Mouse (Mus musculus) B cell, adult 62 days (primary cell): ENCODE results near the gene Tdrd5. TPM values are rescaled to one million over a fixed set of nuclear protein-coding genes. Genes with fewer than 3 reads are reported as not detected.

Experiments
- total RNA-seq: library from RNA; stranded (reverse); gene quantifications from 4 replicates; pipeline ENCODE4 v1.2.4, GENCODE M21; 2023

The Tdrd5 gene
- total RNA-seq: not detected in 4 replicates

GRCm38 (mm10) chr1:156302911-156303749 is at the start of gene Tdrd5:
Tdrd5 (minus strand) TSS chr1:156303664.

GRCm38 (mm10) chr1:156310630-156311029 is 7.2 kb upstream of the Tdrd5 start, which contains the start of gene Nphs2:
Nphs2 (plus strand) TSS chr1:156310727.

Other genes with a start within 250 kb of the Tdrd5 start
- not detected in 4 replicates for gene Fam163a, start 98.6 kb downstream of the Tdrd5 start, total RNA-seq
- gene Nphs2, start 7.1 kb upstream of the Tdrd5 start, total RNA-seq: not detected in 4 replicates
- 1,194 to 1,257 TPM (median 1,218 TPM) in 4 replicates for gene Gm2000, start 62.4 kb upstream of the Tdrd5 start, total RNA-seq
- gene Axdnd1, start 117.5 kb upstream of the Tdrd5 start, total RNA-seq: 0.31 to 0.69 TPM (median 0.64 TPM) in 3 of 4 replicates, not detected in the other
- gene Soat1, start 170.7 kb upstream of the Tdrd5 start, total RNA-seq: 57.3 to 78.0 TPM (median 68.5 TPM) in 4 replicates
- 28.9 to 33.3 TPM (median 31.9 TPM) in 4 replicates for gene Gm10031, start 220.3 kb upstream of the Tdrd5 start, total RNA-seq